Mouse (Mus musculus): ENCODE measurements at regions not wholly inside any gene's neighbourhood (a gene's known extent, or its start where the extent isn't known, plus 50 kb on each side); places are given as distances from the start of the nearest gene placed in this dataset.

- peak; percentile 86 for ATAC-seq (ENCODE audit: insufficient number of reproducible peaks, insufficient read depth, low FRiP score, low TSS enrichment, low read depth)
- Histone ChIP-seq H3K27ac (no peak overlapping the region), H3K9ac (replicated peaks) (no peak overlapping the region), H3K36me3 (no peaks in the 10 kb centered on the region), H3K4me2 (no peak overlapping the region), H3K27me3 (no peaks in the 10 kb centered on the region), H3K4me1 (replicated peaks) (peaks cover 11% of the 10 kb centered on the region; the same call in 1 of the 2 replicates), H3K4me3 (replicated peaks) (no peak overlapping the region), H3K9me3 (no peaks in the 10 kb centered on the region)
- 37% methylated on average over 13 of the region's 13 CpGs for WGBS
Measured at GRCm38 (mm10) chr4:54170202-54170931, 344.5 kb downstream of the Tmem38b start.

- Histone ChIP-seq H3K4me1 (replicated peaks) (no peaks in the 10 kb centered on the region), H3K9me3 (0 out of 2 replicates have a peak, but pooled peaks cover 5% of the 10 kb centered on the region), H3K27me3 (no peaks in the 10 kb centered on the region), H3K36me3 (no peaks in the 10 kb centered on the region), H3K27ac (no peak overlapping the region), H3K9ac (replicated peaks) (no peak overlapping the region), H3K4me2 (no peak overlapping the region), H3K4me3 (replicated peaks) (no peak overlapping the region)
- 76% methylated on average over 1 of the region's 1 CpGs for WGBS
- ATAC-seq (ENCODE audit: insufficient number of reproducible peaks, insufficient read depth, low FRiP score, low TSS enrichment, low read depth) = no peak
Measured at GRCm38 (mm10) chr4:54184213-54184612, 358.4 kb downstream of the Tmem38b start.

GRCm38 (mm10) chr4:54195734-54196133 is 369.9 kb downstream of the Tmem38b start:
- 94% methylated on average over 2 of the region's 2 CpGs for WGBS
- no peaks in the 10 kb centered on the region for H3K4me1 ChIP-seq (replicated peaks)
- no peak overlapping the region for H3K27ac ChIP-seq
- ATAC-seq (ENCODE audit: insufficient number of reproducible peaks, insufficient read depth, low FRiP score, low TSS enrichment, low read depth) = no peak
- no peaks in the 10 kb centered on the region for H3K36me3 ChIP-seq
- H3K9ac ChIP-seq (replicated peaks) = no peak overlapping the region
- H3K9me3 ChIP-seq = no peaks in the 10 kb centered on the region
- H3K27me3 ChIP-seq = no peaks in the 10 kb centered on the region
- no peak overlapping the region for H3K4me2 ChIP-seq
- H3K4me3 ChIP-seq (replicated peaks) = no peak overlapping the region

- no peak for ATAC-seq (ENCODE audit: insufficient number of reproducible peaks, insufficient read depth, low FRiP score, low TSS enrichment, low read depth)
- peaks cover 2% of the 10 kb centered on the region; the same call in 1 of the 2 replicates for H3K4me1 ChIP-seq (replicated peaks)
- 23% methylated on average over 4 of the region's 4 CpGs for WGBS
- H3K9me3 ChIP-seq = no peaks in the 10 kb centered on the region
- H3K27ac ChIP-seq = no peak overlapping the region
- H3K4me2 ChIP-seq = no peak overlapping the region
- no peak overlapping the region for H3K9ac ChIP-seq (replicated peaks)
- no peak overlapping the region for H3K4me3 ChIP-seq (replicated peaks)
- no peaks in the 10 kb centered on the region for H3K36me3 ChIP-seq
- H3K27me3 ChIP-seq = no peaks in the 10 kb centered on the region
Measured at GRCm38 (mm10) chr4:54202440-54202839, 376.6 kb downstream of the Tmem38b start.

- H3K27me3 ChIP-seq = no peaks in the 10 kb centered on the region
- H3K4me3 ChIP-seq (replicated peaks) = no peak overlapping the region
Measured at GRCm38 (mm10) chr4:54224572-54224971, 398.7 kb downstream of the Tmem38b start.

More at GRCm38 (mm10) chr4:54224572-54224971, 398.7 kb downstream of the Tmem38b start:
- Histone ChIP-seq H3K4me1 (replicated peaks) (no peaks in the 10 kb centered on the region), H3K36me3 (no peaks in the 10 kb centered on the region), H3K9me3 (no peaks in the 10 kb centered on the region), H3K9ac (replicated peaks) (no peak overlapping the region), H3K27ac (no peak overlapping the region), H3K4me2 (no peak overlapping the region)
- no peak for ATAC-seq (ENCODE audit: insufficient number of reproducible peaks, insufficient read depth, low FRiP score, low TSS enrichment, low read depth)
- WGBS = 51% methylated on average over 3 of the region's 3 CpGs
